Mouse (Mus musculus) olfactory bulb, adult 2 months (tissue): ENCODE data around the gene Hk3. TPM values are rescaled to one million over a fixed set of nuclear protein-coding genes. Genes with fewer than 3 reads are reported as not detected.

Experiments used
- H3K27ac ChIP-seq: fragments of 200-500 bp; 2 replicates; pipeline ENCODE4 v1.5.1; 2012; ENCODE audit warnings: low read depth, low read length; ENCODE audit not compliant: insufficient read depth
- H3K4me1 ChIP-seq: fragments of 200-500 bp; 2 replicates; pipeline ENCODE4 v1.6.1; 2012; ENCODE audit warnings: low read length; ENCODE audit not compliant: control insufficient read depth, insufficient read depth
- H3K4me3 ChIP-seq: fragments of 200-500 bp; 2 replicates; pipeline ENCODE4 v1.5.1; 2012; ENCODE audit warnings: mild to moderate bottlenecking, low read depth, low read length, moderate library complexity; ENCODE audit not compliant: insufficient read depth
- CTCF ChIP-seq: fragments of 200-500 bp; IDR thresholded peaks from 2 replicates; pipeline ENCODE4 v1.5.1; 2012; ENCODE audit warnings: low read depth, mild to moderate bottlenecking, low read length, moderate library complexity; ENCODE audit not compliant: insufficient read depth
- POLR2A ChIP-seq: fragments of 200-500 bp; IDR thresholded peaks from 2 replicates; pipeline ENCODE4 v1.6.1; 2012; ENCODE audit warnings: mild to moderate bottlenecking, low read depth, low read length, moderate library complexity; ENCODE audit not compliant: insufficient read depth
- WGBS: fragments of 180-500 bp; shearing (Covaris S2); methylation state at CpG from one replicate; pipeline ENCODE4 v1.1.7; 2018; 5-methylcytosine and 5-hydroxymethylcytosine counted together
- polyA plus RNA-seq: library from polyadenylated mRNA; stranded (reverse); fragments of >200 nt; gene quantifications from 2 replicates; pipeline ENCODE4 v1.2.4, GENCODE M21; 2012; ENCODE audit warnings: low replicate concordance; ENCODE audit not compliant: missing spikeins, insufficient read depth, insufficient read length

The Hk3 gene
- polyA plus RNA-seq, 1 experiment = not detected

GRCm38 (mm10) chr13:55011103-55011502 lies 10.1 kb downstream of the Hk3 start:
- no peak overlapping the region for H3K4me3 ChIP-seq
- WGBS = 95% methylated on average over 15 of the region's 15 CpGs
- TF ChIP-seq CTCF = no peak
- no peak for TF ChIP-seq POLR2A
- H3K27ac ChIP-seq = no peak overlapping the region
- peaks cover 5% of the 10 kb centered on the region for H3K4me1 ChIP-seq

- peaks cover 5% of the 10 kb centered on the region for H3K4me1 ChIP-seq
- H3K4me3 ChIP-seq = no peak overlapping the region
- TF ChIP-seq POLR2A (no peak), CTCF (no peak)
- 61% methylated on average over 6 of the region's 6 CpGs for WGBS
- no peak overlapping the region for H3K27ac ChIP-seq
These were observed 12.6 kb downstream of the Hk3 start for GRCm38 (mm10) chr13:55008589-55008988.

GRCm38 (mm10) chr13:55006415-55006742 lies 14.8 kb downstream of the Hk3 start:
- no peak for TF ChIP-seq CTCF
- TF ChIP-seq POLR2A = no peak
- Histone ChIP-seq H3K4me3 (no peak overlapping the region), H3K4me1 (no peaks in the 10 kb centered on the region), H3K27ac (no peak overlapping the region)
- WGBS = 84% methylated on average over 7 of the region's 7 CpGs

DNA sequence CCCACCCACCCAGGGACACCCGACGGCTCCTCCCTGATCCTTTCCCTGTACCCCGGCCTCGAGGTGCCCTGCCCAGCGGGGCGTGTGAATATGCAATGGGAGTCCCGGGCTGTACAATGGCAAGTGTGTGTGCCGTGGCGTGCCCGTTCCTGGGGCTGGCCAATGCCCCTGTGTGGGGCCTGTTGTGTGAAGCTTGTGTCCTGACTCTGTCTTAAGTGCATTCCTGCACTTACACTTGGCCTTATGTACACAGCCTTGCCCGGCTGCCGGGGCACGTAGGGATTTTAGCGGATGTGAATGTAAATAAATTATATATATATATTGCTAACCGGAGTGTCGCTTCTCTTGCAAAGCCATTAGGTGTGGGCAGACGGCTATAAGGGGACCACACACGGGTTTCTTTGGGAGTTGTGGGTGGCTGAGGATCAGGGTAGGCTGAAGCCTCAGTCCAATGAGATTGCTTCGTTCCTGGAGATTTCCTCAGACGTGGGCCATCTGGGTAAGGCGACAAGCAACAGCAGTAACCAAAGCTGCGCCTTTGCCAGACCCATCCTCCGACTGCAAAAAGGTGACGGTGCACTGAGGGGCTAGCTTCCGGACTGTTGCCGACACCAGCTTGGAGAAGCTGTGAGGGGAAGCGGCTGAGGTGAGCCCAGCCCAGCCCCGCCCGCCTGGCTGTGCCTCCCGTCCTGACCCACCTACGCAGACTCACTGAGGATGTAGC lies 15.3 kb downstream of the Hk3 start:
- no peak for TF ChIP-seq CTCF
- 81% methylated on average over 31 of the region's 31 CpGs for WGBS
- Histone ChIP-seq H3K27ac (no peak overlapping the region), H3K4me1 (no peaks in the 10 kb centered on the region), H3K4me3 (no peak overlapping the region)

DNA sequence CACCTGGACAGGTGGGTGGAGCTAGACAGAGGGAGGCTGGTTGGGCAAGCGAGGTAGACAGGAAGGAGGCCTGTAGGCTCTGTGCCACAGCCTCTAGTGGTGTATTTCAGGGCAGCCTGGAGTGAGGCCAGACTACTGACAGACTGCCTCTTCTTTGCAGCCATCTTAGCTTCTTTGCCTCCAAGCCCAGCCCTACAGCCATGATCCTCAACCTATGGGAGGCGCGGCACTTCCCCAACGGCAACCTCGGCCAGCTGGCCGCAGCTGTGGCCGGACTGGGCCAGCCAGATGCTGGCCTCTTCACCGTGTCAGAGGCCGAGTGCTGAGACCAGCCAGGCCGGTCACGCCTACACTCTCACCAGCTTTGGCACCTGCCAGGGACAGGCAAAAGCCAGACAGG lies 16.5 kb downstream of the Hk3 start:
- H3K4me3 ChIP-seq = no peak overlapping the region
- TF ChIP-seq POLR2A = no peak
- TF ChIP-seq CTCF = no peak
- H3K4me1 ChIP-seq = no peaks in the 10 kb centered on the region
- WGBS = 82% methylated on average over 11 of the region's 11 CpGs
- no peak overlapping the region for H3K27ac ChIP-seq

- Histone ChIP-seq H3K4me3 (no peak overlapping the region), H3K4me1 (no peaks in the 10 kb centered on the region), H3K27ac (no peak overlapping the region)
- whole genome bisulfite sequencing = 91% methylated on average over 10 of the region's 10 CpGs
- TF ChIP-seq POLR2A (no peak), CTCF (no peak)
These were observed 19.1 kb downstream of the Hk3 start for GRCm38 (mm10) chr13:55002090-55002489.

- WGBS = 78% methylated on average over 10 of the region's 10 CpGs
- TF ChIP-seq POLR2A = no peak
- no peak for TF ChIP-seq CTCF
- Histone ChIP-seq H3K4me3 (no peak overlapping the region), H3K27ac (no peak overlapping the region), H3K4me1 (no peaks in the 10 kb centered on the region)
These were observed 20.8 kb downstream of the Hk3 start for GRCm38 (mm10) chr13:55000433-55000832.

- H3K4me3 ChIP-seq = no peak overlapping the region
- WGBS = 93% methylated on average over 8 of the region's 8 CpGs
- no peak overlapping the region for H3K27ac ChIP-seq
- no peaks in the 10 kb centered on the region for H3K4me1 ChIP-seq
- TF ChIP-seq POLR2A (no peak), CTCF (no peak)
These were observed 23.6 kb downstream of the Hk3 start for GRCm38 (mm10) chr13:54997568-54997967.

- 92% methylated on average over 6 of the region's 6 CpGs for WGBS
- Histone ChIP-seq H3K27ac (no peak overlapping the region), H3K4me1 (no peaks in the 10 kb centered on the region), H3K4me3 (no peak overlapping the region)
- TF ChIP-seq CTCF = no peak
- TF ChIP-seq POLR2A = no peak
These were observed 26.0 kb downstream of the Hk3 start for GRCm38 (mm10) chr13:54995161-54995560.

DNA sequence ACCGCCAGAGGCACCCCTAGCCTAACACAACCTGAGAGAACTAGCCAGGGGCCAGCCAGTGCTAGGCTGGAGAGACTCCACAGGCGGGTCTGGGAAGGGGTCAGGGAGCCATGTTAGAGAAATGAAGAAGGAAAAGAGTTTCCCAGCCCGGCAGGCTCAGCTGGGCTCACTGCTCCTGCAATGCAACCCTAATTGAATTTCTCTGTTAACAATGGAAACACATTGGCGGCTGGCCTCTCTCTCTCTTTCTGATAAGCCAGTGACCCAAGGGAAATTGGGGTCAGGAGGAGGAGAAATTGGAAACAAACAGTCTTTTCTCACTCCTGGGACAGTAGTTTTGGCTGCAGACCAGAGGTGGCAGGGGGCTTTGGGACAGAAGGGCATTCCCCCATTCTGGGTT lies 26.6 kb downstream of the Hk3 start:
- no peaks in the 10 kb centered on the region for H3K4me1 ChIP-seq
- H3K27ac ChIP-seq = no peak overlapping the region
- no peak overlapping the region for H3K4me3 ChIP-seq
- TF ChIP-seq CTCF = no peak
- no peak for TF ChIP-seq POLR2A
- 55% methylated on average over 4 of the region's 4 CpGs for WGBS
